Mouse (Mus musculus): ENCODE measurements around the gene Ugt2b38. TPM values are rescaled to one million over a fixed set of nuclear protein-coding genes. Genes with fewer than 3 reads are reported as not detected.
"Not testable (repeated sequence)": the region's sequence is repeated elsewhere in the genome, so short reads cannot be mapped to it uniquely, and the experiment has no call there.

Gene Ugt2b38
- total RNA-seq (2014; fragmentation: Nextera tagmentation): not detected in 2 replicates
- not detected in 2 replicates for total RNA-seq (2017)

- ATAC-seq (replicated peaks; ENCODE audit: poor library complexity, severe bottlenecking): not testable (repeated sequence)
Observed at GRCm38 (mm10) chr5:87424041-87424440, at the start of gene Ugt2b38. Gene Ugt2b38 (minus strand): TSS chr5:87424203.

- no peak for ATAC-seq (replicated peaks; ENCODE audit: poor library complexity, severe bottlenecking)
Observed at GRCm38 (mm10) chr5:87458810-87459209, 34.8 kb upstream of the Ugt2b38 start.

- ATAC-seq (replicated peaks; ENCODE audit: poor library complexity, severe bottlenecking): no peak
Observed at GRCm38 (mm10) chr5:87457701-87458100, 33.7 kb upstream of the Ugt2b38 start.

GRCm38 (mm10) chr5:87456216-87456850 is 32.3 kb upstream of the Ugt2b38 start:
- no peak for ATAC-seq (replicated peaks; ENCODE audit: poor library complexity, severe bottlenecking)

- no peak for ATAC-seq (replicated peaks; ENCODE audit: poor library complexity, severe bottlenecking)
Observed at GRCm38 (mm10) chr5:87455519-87455918, 31.5 kb upstream of the Ugt2b38 start.

- not testable (repeated sequence) for ATAC-seq (replicated peaks; ENCODE audit: poor library complexity, severe bottlenecking)
Observed at GRCm38 (mm10) chr5:87452514-87452913, 28.5 kb upstream of the Ugt2b38 start.

GRCm38 (mm10) chr5:87436264-87436663 is 12.3 kb upstream of the Ugt2b38 start:
- no peak for ATAC-seq (replicated peaks; ENCODE audit: poor library complexity, severe bottlenecking)

GRCm38 (mm10) chr5:87425676-87426075 is 1.7 kb upstream of the Ugt2b38 start:
- ATAC-seq (replicated peaks; ENCODE audit: poor library complexity, severe bottlenecking): no peak

- ATAC-seq (replicated peaks; ENCODE audit: poor library complexity, severe bottlenecking): no peak
Observed at GRCm38 (mm10) chr5:87396968-87397367, 27.0 kb downstream of the Ugt2b38 start.

- no peak for ATAC-seq (replicated peaks; ENCODE audit: poor library complexity, severe bottlenecking)
Observed at GRCm38 (mm10) chr5:87390818-87391217, 33.2 kb downstream of the Ugt2b38 start.

GRCm38 (mm10) chr5:87380234-87380633 is 43.8 kb downstream of the Ugt2b38 start:
- ATAC-seq (replicated peaks; ENCODE audit: poor library complexity, severe bottlenecking): no peak

GRCm38 (mm10) chr5:87379825-87380224 is 44.2 kb downstream of the Ugt2b38 start:
- ATAC-seq (replicated peaks; ENCODE audit: poor library complexity, severe bottlenecking): no peak

- ATAC-seq (replicated peaks; ENCODE audit: poor library complexity, severe bottlenecking): no peak
Observed at GRCm38 (mm10) chr5:87375874-87376383, 48.1 kb downstream of the Ugt2b38 start.

- ATAC-seq (replicated peaks; ENCODE audit: poor library complexity, severe bottlenecking): no peak
Observed at GRCm38 (mm10) chr5:87373502-87373863, 50.5 kb downstream of the Ugt2b38 start.

GRCm38 (mm10) chr5:87372788-87373501 is 51.1 kb downstream of the Ugt2b38 start:
- not testable (repeated sequence) for ATAC-seq (replicated peaks; ENCODE audit: poor library complexity, severe bottlenecking)

Other genes with a start within 250 kb of the Ugt2b38 start
- not detected in 2 replicates for gene Ugt2b37, start 169.4 kb downstream of the Ugt2b38 start, total RNA-seq (2014; fragmentation: Nextera tagmentation)
- not detected in 2 replicates for gene Ugt2b37, start 169.4 kb downstream of the Ugt2b38 start, total RNA-seq (2017)
- not detected in 2 replicates for gene Ugt2a3, start 87.0 kb downstream of the Ugt2b38 start, total RNA-seq (2014; fragmentation: Nextera tagmentation)
- not detected in 2 replicates for gene Ugt2a3, start 87.0 kb downstream of the Ugt2b38 start, total RNA-seq (2017)
- not detected in 2 replicates for gene Ugt2a2, start 58.1 kb upstream of the Ugt2b38 start, total RNA-seq (2014; fragmentation: Nextera tagmentation)
- not detected in 2 replicates for gene Ugt2a2, start 58.1 kb upstream of the Ugt2b38 start, total RNA-seq (2017)
- gene Gm43638, start 62.6 kb upstream of the Ugt2b38 start, total RNA-seq (2014; fragmentation: Nextera tagmentation): not detected in 2 replicates
- not detected in 2 replicates for gene Gm43638, start 62.6 kb upstream of the Ugt2b38 start, total RNA-seq (2017)
- gene Ugt2a1, start 66.7 kb upstream of the Ugt2b38 start, total RNA-seq (2014; fragmentation: Nextera tagmentation): not detected in 2 replicates
- gene Ugt2a1, start 66.7 kb upstream of the Ugt2b38 start, total RNA-seq (2017): not detected in 2 replicates
- gene Sult1b1, start 114.0 kb upstream of the Ugt2b38 start, total RNA-seq (2014; fragmentation: Nextera tagmentation): not detected in 2 replicates
- not detected in 2 replicates for gene Sult1b1, start 114.0 kb upstream of the Ugt2b38 start, total RNA-seq (2017)
- gene Sult1d1, start 144.8 kb upstream of the Ugt2b38 start, total RNA-seq (2014; fragmentation: Nextera tagmentation): not detected in 2 replicates
- not detected in 2 replicates for gene Sult1d1, start 144.8 kb upstream of the Ugt2b38 start, total RNA-seq (2017)
- not detected in 2 replicates for gene Sult1e1, start 167.4 kb upstream of the Ugt2b38 start, total RNA-seq (2014; fragmentation: Nextera tagmentation)
- not detected in 2 replicates for gene Sult1e1, start 167.4 kb upstream of the Ugt2b38 start, total RNA-seq (2017)
- not detected in 2 replicates for gene Csn1s1, start 242.0 kb upstream of the Ugt2b38 start, total RNA-seq (2014; fragmentation: Nextera tagmentation)
- not detected in 2 replicates for gene Csn1s1, start 242.0 kb upstream of the Ugt2b38 start, total RNA-seq (2017)